Mouse (Mus musculus): Measurements from ENCODE around the gene Ccdc170.

GRCm38 (mm10) chr10:4473591-4473993 is 8.7 kb upstream of the Ccdc170 start:
- TF ChIP-seq POLR2A (IDR thresholded peaks at IDR 0.05; ENCODE audit: low read depth, low read length) (no peak), CTCF (IDR thresholded peaks at IDR 0.05; ENCODE audit: borderline replicate concordance, insufficient read depth, low read length) (no peak)
